Mouse (Mus musculus): ENCODE data around the gene Tex21.

DNA sequence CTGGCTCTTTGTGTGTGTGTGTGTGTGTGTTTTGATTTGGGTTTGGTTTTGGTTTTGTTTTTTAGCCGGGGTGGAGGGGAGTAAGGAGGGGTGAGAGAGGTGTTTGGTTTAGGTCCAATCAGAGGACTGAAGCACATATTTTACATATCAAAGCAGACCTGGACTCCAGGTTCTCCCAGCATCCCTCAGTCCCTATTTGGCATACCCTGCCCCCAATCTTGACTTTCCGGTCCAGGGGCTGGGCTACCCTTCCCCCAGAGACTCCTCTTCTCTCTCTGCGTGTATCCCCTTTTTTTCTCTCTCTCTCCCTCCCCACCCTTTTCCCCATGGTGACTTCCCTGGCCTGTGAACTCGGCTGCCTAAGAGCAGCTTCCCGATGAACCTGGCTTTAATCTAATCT lies 31.4 kb downstream of the Tex21 start:
- TF ChIP-seq GATA1 (IDR thresholded peaks at IDR 0.05; ENCODE audit: borderline replicate concordance, low read length) (no peak), FLI1 (IDR thresholded peaks at IDR 0.05; ENCODE audit: low read length) (no peak)

All from megakaryocyte, embryonic 14.5 days (primary cell).